Mouse (Mus musculus) left cerebral cortex, adult 8-10 months (tissue): Measurements from ENCODE around the gene Mageb2. TPM values are rescaled to one million over a fixed set of nuclear protein-coding genes. Genes with fewer than 3 reads are reported as not detected.
"Not testable (repeated sequence)": the region's sequence is repeated elsewhere in the genome, so short reads cannot be mapped to it uniquely, and the experiment has no call there.

Experiments used
- DNase-seq, 2 experiments: peaks; one replicate each; pipeline ENCODE4 v3.0.0; 2022; ENCODE audit warnings: low spot score in 2 of 2
- total RNA-seq, 4 experiments: library from RNA; stranded (reverse); gene quantifications; 2 replicates each; pipeline ENCODE4 v1.2.4; 2022

The Mageb2 gene
- not detected for total RNA-seq

- not testable (repeated sequence) for DNase-seq
Observed at GRCm38 (mm10) chrX:91331390-91331789, at the start of gene Mageb2. TSS of gene Mageb2 (plus strand) at chrX:91331690.

- DNase-seq = not testable (repeated sequence)
Observed at GRCm38 (mm10) chrX:91313256-91313655, 18.2 kb upstream of the Mageb2 start.

Other genes starting within 250 kb of the Mageb2 start
- not detected for gene Gm5072, start 60.8 kb downstream of the Mageb2 start, total RNA-seq
- gene Gm8914, start 148.4 kb downstream of the Mageb2 start, total RNA-seq = not detected
- gene 1700084M14Rik, start 244.2 kb downstream of the Mageb2 start, total RNA-seq = not detected